Mouse (Mus musculus) MEL (cell line): ENCODE data around the gene Gm38655. TPM values are rescaled to one million over a fixed set of nuclear protein-coding genes. Genes with fewer than 3 reads are reported as not detected.
A peak's percentile ranks its signal among the peaks of the same experiment; 100 is the strongest.

Source experiments
- DNase-seq: peaks from one replicate; pipeline ENCODE4 v3.0.0; 2011; ENCODE audit warnings: low read depth, low spot score
- H3K27ac ChIP-seq: 2 replicates; pipeline ENCODE4 v1.5.1; 2012; ENCODE audit warnings: low read depth, mild to moderate bottlenecking, control low read depth, low read length, moderate library complexity; ENCODE audit not compliant: control insufficient read depth
- H3K27me3 ChIP-seq, 2 experiments: fragments of 150-350 bp in 1 of 2; sonication (generic) in 1 of 2; 2 replicates each; pipeline ENCODE4 v1.6.1; 2012; ENCODE audit warnings: low read length in 2 of 2, mild to moderate bottlenecking in 2 of 2, improper control_type of control experiment in 1 of 2, moderate library complexity in 1 of 2; ENCODE audit not compliant: insufficient read depth in 2 of 2, control insufficient read depth in 1 of 2
- H3K36me3 ChIP-seq, 2 experiments: 2 replicates each; pipeline ENCODE4 v1.6.1; 2012 to 2014; ENCODE audit warnings: low read length in 2 of 2, improper control_type of control experiment in 1 of 2, inconsistent platforms in 1 of 2, mild to moderate bottlenecking in 1 of 2; ENCODE audit not compliant: insufficient read depth in 2 of 2, control insufficient read depth in 1 of 2
- H3K4me1 ChIP-seq, 2 experiments: fragments of 150-350 bp in 1 of 2; sonication (generic) in 1 of 2; 2 replicates each; pipeline ENCODE4 v1.6.1; 2012; ENCODE audit warnings: low read length in 2 of 2, improper control_type of control experiment in 1 of 2, mild to moderate bottlenecking in 1 of 2; ENCODE audit not compliant: insufficient read depth in 2 of 2, control insufficient read depth in 1 of 2
- H3K4me3 ChIP-seq, 2 experiments: fragments of 150-350 bp in 1 of 2; sonication (generic) in 1 of 2; 2 replicates each; pipeline ENCODE4 v1.5.1; 2012; ENCODE audit warnings: low read depth in 2 of 2, low read length in 2 of 2, mild to moderate bottlenecking in 2 of 2, moderate library complexity in 2 of 2, control low read depth in 1 of 2, improper control_type of control experiment in 1 of 2; ENCODE audit not compliant: control insufficient read depth in 1 of 2, insufficient read depth in 1 of 2
- H3K79me2 ChIP-seq: 2 replicates; pipeline ENCODE4 v1.6.1; 2012; ENCODE audit warnings: mild to moderate bottlenecking, low read length, moderate library complexity; ENCODE audit not compliant: control insufficient read depth, poor library complexity, insufficient read depth
- H3K9ac ChIP-seq: 2 replicates; pipeline ENCODE4 v1.6.1; 2012; ENCODE audit warnings: low read depth, mild to moderate bottlenecking, control low read depth, low read length, moderate library complexity; ENCODE audit not compliant: control insufficient read depth, poor library complexity, severe bottlenecking
- H3K9me3 ChIP-seq: fragments of 150-350 bp; sonication (generic); replicated peaks from 2 replicates; pipeline ENCODE4 v1.6.1; 2012; ENCODE audit warnings: mild to moderate bottlenecking, low read length, improper control_type of control experiment, moderate library complexity; ENCODE audit not compliant: insufficient read depth
- BHLHE40 ChIP-seq: IDR thresholded peaks from 2 replicates; pipeline ENCODE4 v1.6.1; 2012; ENCODE audit warnings: low read depth, mild to moderate bottlenecking, inconsistent platforms, low read length, improper control_type of control experiment, borderline replicate concordance
- CHD1 ChIP-seq: IDR thresholded peaks from 2 replicates; pipeline ENCODE4 v1.6.1; 2012; ENCODE audit warnings: low read depth, mild to moderate bottlenecking, inconsistent platforms, low read length, improper control_type of control experiment
- CHD2 ChIP-seq: IDR thresholded peaks from 2 replicates; pipeline ENCODE4 v1.6.1; 2011; ENCODE audit warnings: low read length, improper control_type of control experiment
- CTCF ChIP-seq, 3 experiments: IDR thresholded peaks in 2 of 3; conservative IDR thresholded peaks in 1 of 3; 2 replicates each; pipeline ENCODE4 v1.5.1; 2011 to 2012; ENCODE audit warnings: low read length in 3 of 3, low read depth in 2 of 3, mild to moderate bottlenecking in 2 of 3, improper control_type of control experiment in 1 of 3, inconsistent platforms in 1 of 3, mixed read lengths in 1 of 3, moderate library complexity in 1 of 3; ENCODE audit not compliant: control insufficient read depth in 1 of 3, insufficient read depth in 1 of 3, poor library complexity in 1 of 3, severe bottlenecking in 1 of 3
- E2F4 ChIP-seq: IDR thresholded peaks from 2 replicates; pipeline ENCODE4 v1.6.1; 2011; ENCODE audit warnings: low read depth, low read length, improper control_type of control experiment, borderline replicate concordance
- ELF1 ChIP-seq: IDR thresholded peaks from 2 replicates; pipeline ENCODE4 v1.6.1; 2014; ENCODE audit warnings: low read depth, mild to moderate bottlenecking, inconsistent platforms, low read length, improper control_type of control experiment, moderate library complexity
- EP300 ChIP-seq, 2 experiments: IDR thresholded peaks; 2 replicates each; pipeline ENCODE4 v1.6.1; 2011; ENCODE audit warnings: improper control_type of control experiment in 2 of 2, low read length in 2 of 2, low read depth in 1 of 2, mild to moderate bottlenecking in 1 of 2
- ETS1 ChIP-seq: IDR thresholded peaks from 2 replicates; pipeline ENCODE4 v1.6.1; 2012; ENCODE audit warnings: low read depth, mild to moderate bottlenecking, inconsistent platforms, low read length, improper control_type of control experiment, moderate library complexity
- GABPA ChIP-seq: IDR thresholded peaks from 2 replicates; pipeline ENCODE4 v1.6.1; 2012; ENCODE audit warnings: low read depth, mild to moderate bottlenecking, inconsistent platforms, low read length, improper control_type of control experiment, moderate library complexity
- GATA1 ChIP-seq: IDR thresholded peaks from 2 replicates; pipeline ENCODE4 v1.6.1; 2011; ENCODE audit warnings: low read depth, low read length, improper control_type of control experiment
- HCFC1 ChIP-seq: IDR thresholded peaks from 2 replicates; pipeline ENCODE4 v1.6.1; 2012; ENCODE audit warnings: low read depth, mild to moderate bottlenecking, inconsistent platforms, low read length, improper control_type of control experiment, moderate library complexity
- JUND ChIP-seq: IDR thresholded peaks from 2 replicates; pipeline ENCODE4 v1.6.1; 2011; ENCODE audit warnings: low read depth, mild to moderate bottlenecking, improper control_type of control experiment, low read length
- KAT2A ChIP-seq: conservative IDR thresholded peaks from 2 replicates; pipeline ENCODE4 v1.6.1; 2012; ENCODE audit warnings: low read depth, low read length, improper control_type of control experiment, inconsistent platforms
- MAFK ChIP-seq: IDR thresholded peaks from 2 replicates; pipeline ENCODE4 v1.6.1; 2011; ENCODE audit warnings: low read depth, mild to moderate bottlenecking, low read length, improper control_type of control experiment, borderline replicate concordance
- MAX ChIP-seq: IDR thresholded peaks from 2 replicates; pipeline ENCODE4 v1.6.1; 2011; ENCODE audit warnings: low read length, improper control_type of control experiment
- MAZ ChIP-seq: IDR thresholded peaks from 2 replicates; pipeline ENCODE4 v1.6.1; 2012; ENCODE audit warnings: low read depth, mild to moderate bottlenecking, inconsistent platforms, low read length, improper control_type of control experiment
- MEF2A ChIP-seq: IDR thresholded peaks from 2 replicates; pipeline ENCODE4 v1.6.1; 2014; ENCODE audit warnings: low read depth, mild to moderate bottlenecking, inconsistent platforms, low read length, improper control_type of control experiment; ENCODE audit not compliant: poor library complexity, insufficient replicate concordance, severe bottlenecking; ENCODE audit errors: extremely low read depth
- MXI1 ChIP-seq: IDR thresholded peaks from 2 replicates; pipeline ENCODE4 v1.6.1; 2011; ENCODE audit warnings: mild to moderate bottlenecking, low read depth, low read length, improper control_type of control experiment
- MYB ChIP-seq: IDR thresholded peaks from 2 replicates; pipeline ENCODE4 v1.6.1; 2011; ENCODE audit warnings: mild to moderate bottlenecking, low read depth, low read length, improper control_type of control experiment
- MYC ChIP-seq: IDR thresholded peaks from 2 replicates; pipeline ENCODE4 v1.6.1; 2011; ENCODE audit warnings: low read depth, mild to moderate bottlenecking, low read length, improper control_type of control experiment, moderate library complexity
- NELFE ChIP-seq: IDR thresholded peaks from 2 replicates; pipeline ENCODE4 v1.6.1; 2011; ENCODE audit warnings: low read depth, low read length, improper control_type of control experiment
- NRF1 ChIP-seq: IDR thresholded peaks from 2 replicates; pipeline ENCODE4 v1.6.1; 2014; ENCODE audit warnings: low read depth, mild to moderate bottlenecking, inconsistent platforms, low read length, improper control_type of control experiment, moderate library complexity; ENCODE audit not compliant: poor library complexity, insufficient read depth, severe bottlenecking
- POLR2A ChIP-seq, 2 experiments: IDR thresholded peaks; 2 replicates each; pipeline ENCODE4 v1.6.1; 2011 to 2012; ENCODE audit warnings: low read length in 2 of 2, mild to moderate bottlenecking in 2 of 2, control low read depth in 1 of 2, improper control_type of control experiment in 1 of 2, low read depth in 1 of 2, moderate library complexity in 1 of 2; ENCODE audit not compliant: control insufficient read depth in 1 of 2, insufficient read depth in 1 of 2, poor library complexity in 1 of 2
- POLR2AphosphoS2 ChIP-seq: IDR thresholded peaks from 2 replicates; pipeline ENCODE4 v1.6.1; 2011; ENCODE audit warnings: low read length, improper control_type of control experiment
- POLR2AphosphoS5 ChIP-seq: IDR thresholded peaks from 2 replicates; pipeline ENCODE4 v1.6.1; 2012; ENCODE audit warnings: low read depth, borderline replicate concordance, mild to moderate bottlenecking, inconsistent platforms, low read length, moderate library complexity, mixed read lengths
- RAD21 ChIP-seq: IDR thresholded peaks from 2 replicates; pipeline ENCODE4 v1.6.1; 2011; ENCODE audit warnings: mild to moderate bottlenecking, low read depth, low read length, improper control_type of control experiment
- RCOR1 ChIP-seq: IDR thresholded peaks from 2 replicates; pipeline ENCODE4 v1.6.1; 2012; ENCODE audit warnings: low read depth, mild to moderate bottlenecking, inconsistent platforms, low read length, improper control_type of control experiment
- SIN3A ChIP-seq: IDR thresholded peaks from 2 replicates; pipeline ENCODE4 v1.6.1; 2012; ENCODE audit warnings: low read length, improper control_type of control experiment, inconsistent platforms
- SMC3 ChIP-seq: IDR thresholded peaks from 2 replicates; pipeline ENCODE4 v1.6.1; 2011; ENCODE audit warnings: low read depth, low read length, improper control_type of control experiment
- TAL1 ChIP-seq: IDR thresholded peaks from 2 replicates; pipeline ENCODE4 v1.6.1; 2012; ENCODE audit warnings: mild to moderate bottlenecking, inconsistent platforms, low read length, moderate library complexity, mixed read lengths
- TBP ChIP-seq: IDR thresholded peaks from 2 replicates; pipeline ENCODE4 v1.8.0; 2011; ENCODE audit warnings: low read depth, low read length, improper control_type of control experiment
- TCF12 ChIP-seq: IDR thresholded peaks from 2 replicates; pipeline ENCODE4 v1.6.1; 2014; ENCODE audit warnings: low read depth, mild to moderate bottlenecking, inconsistent platforms, low read length, improper control_type of control experiment, moderate library complexity
- UBTF ChIP-seq: IDR thresholded peaks from 2 replicates; pipeline ENCODE4 v1.6.1; 2012; ENCODE audit warnings: low read depth, mild to moderate bottlenecking, inconsistent platforms, low read length, improper control_type of control experiment, moderate library complexity, borderline replicate concordance; ENCODE audit not compliant: insufficient read depth
- USF1 ChIP-seq: IDR thresholded peaks from 2 replicates; pipeline ENCODE4 v1.6.1; 2014; ENCODE audit warnings: low read depth, mild to moderate bottlenecking, inconsistent platforms, low read length, improper control_type of control experiment, moderate library complexity
- USF2 ChIP-seq, 2 experiments: IDR thresholded peaks; 2 replicates each; pipeline ENCODE4 v1.6.1; 2011 to 2012; ENCODE audit warnings: improper control_type of control experiment in 2 of 2, low read length in 2 of 2, borderline replicate concordance in 1 of 2, inconsistent platforms in 1 of 2, low read depth in 1 of 2, mild to moderate bottlenecking in 1 of 2; ENCODE audit not compliant: insufficient read depth in 1 of 2
- ZC3H11A ChIP-seq: IDR thresholded peaks from 2 replicates; pipeline ENCODE4 v1.6.1; 2012; ENCODE audit warnings: low read depth, mild to moderate bottlenecking, inconsistent platforms, low read length, improper control_type of control experiment
- ZKSCAN1 ChIP-seq: IDR thresholded peaks from 2 replicates; pipeline ENCODE4 v1.6.1; 2012; ENCODE audit warnings: low read depth, mild to moderate bottlenecking, inconsistent platforms, low read length, improper control_type of control experiment, moderate library complexity
- ZNF384 ChIP-seq: IDR thresholded peaks from 2 replicates; pipeline ENCODE4 v1.6.1; 2012; ENCODE audit warnings: low read depth, mild to moderate bottlenecking, inconsistent platforms, low read length, improper control_type of control experiment
- polyA plus RNA-seq, 2 experiments: library from polyadenylated mRNA; stranded (reverse) in 1 of 2; unstranded in 1 of 2; fragments of >175 nt in 1 of 2; fragments of >200 nt in 1 of 2; gene quantifications; 2 replicates each; pipeline versions ENCODE4 v1.2.1 to v1.2.4; 2012; ENCODE audit warnings: low replicate concordance in 2 of 2, low read depth in 1 of 2; ENCODE audit not compliant: insufficient read length in 2 of 2, insufficient read depth in 1 of 2, missing spikeins in 1 of 2
- total RNA-seq: library from RNA; depleted of rRNA; stranded (reverse); fragments of 300-350 nt; gene quantifications from 2 replicates; pipeline ENCODE4 v1.2.3, GENCODE M21; 2012

The Gm38655 gene
- total and polyA plus RNA-seq, 3 experiments, result not detected

DNA sequence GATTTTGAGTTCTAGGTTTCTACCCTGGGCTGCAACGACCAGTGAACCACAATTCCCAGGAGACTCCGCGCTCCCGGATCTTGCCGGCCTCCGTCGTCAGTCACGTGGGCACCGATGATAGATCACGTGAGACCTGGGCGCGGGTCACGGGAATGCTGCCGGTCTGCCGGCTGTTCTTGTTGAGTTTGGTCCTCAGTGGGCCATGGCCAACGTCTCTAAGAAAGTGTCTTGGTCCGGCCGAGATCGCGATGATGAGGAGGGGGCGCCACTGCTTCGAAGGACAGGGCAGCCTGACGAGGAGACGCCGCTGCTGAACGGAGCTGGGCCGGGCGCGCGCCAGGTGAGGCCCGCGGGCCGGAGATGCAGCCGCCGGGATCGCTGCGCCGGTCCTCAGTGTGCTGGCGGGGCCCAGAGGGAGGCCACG lies 42.0 kb downstream of the Gm38655 start, which contains the start of gene Clcn7:
TSS of gene Clcn7 (plus strand) at position 117 of the 424 bp plus-strand sequence.
- no peaks in the 10 kb centered on the region for H3K9me3 ChIP-seq
- peak within 1 kb of the TSS; percentile 69 to 96 for H3K4me3 ChIP-seq
- no peaks in the 10 kb centered on the region for H3K27me3 ChIP-seq
- H3K9ac ChIP-seq, result peak within 1 kb of the TSS; percentile 91
- peaks cover 0 to 13% of the 10 kb centered on the region in 2 experiments; a peak in 2 of 4 replicates for H3K4me1 ChIP-seq
- peaks cover 20% of the 10 kb centered on the region for H3K79me2 ChIP-seq
- H3K27ac ChIP-seq, result peak within 1 kb of the TSS; percentile 22; the same call in 1 of the 2 replicates
- DNase-seq, result peak; percentile 91
- H3K36me3 ChIP-seq, result peaks cover 0 to 9% of the 10 kb centered on the region in 2 experiments; a peak in 2 of 4 replicates
- TF ChIP-seq MXI1, result peak; percentile 89
- no peak for TF ChIP-seq ZKSCAN1
- TF ChIP-seq CHD2, result no peak
- no peak for TF ChIP-seq UBTF
- TF ChIP-seq RCOR1, result no peak
- TF ChIP-seq POLR2AphosphoS5, result no peak
- peak; percentile 40; the same call in 1 of the 2 replicates for TF ChIP-seq TBP
- no peak for TF ChIP-seq ZNF384
- TF ChIP-seq MEF2A, result no peak
- no peak for TF ChIP-seq MYB
- TF ChIP-seq USF2 (IDR thresholded peaks at IDR 0.05; ENCODE audit: borderline replicate concordance in 1 of 2, insufficient read depth in 1 of 2, low read depth in 1 of 2, low read length in 2 of 2), result peak; percentile 97 to 100
- TF ChIP-seq NRF1, result 0 out of 2 replicates have a peak, but pooled peaks have one; percentile 35
- peak; percentile 91 for TF ChIP-seq BHLHE40
- TF ChIP-seq EP300 (IDR thresholded peaks at IDR 0.05; ENCODE audit: low read depth in 1 of 2, low read length in 2 of 2), result no peak
- TF ChIP-seq ELF1, result peak; percentile 57
- TF ChIP-seq JUND, result no peak
- no peak for TF ChIP-seq RAD21
- TF ChIP-seq KAT2A, result peak; percentile 94
- peak; percentile 49; the same call in 1 of the 2 replicates for TF ChIP-seq POLR2AphosphoS2
- TF ChIP-seq HCFC1, result peak; percentile 99
- TF ChIP-seq GATA1, result no peak
- no peak for TF ChIP-seq E2F4
- TF ChIP-seq POLR2A (IDR thresholded peaks at IDR 0.05; ENCODE audit: control insufficient read depth in 1 of 2, insufficient read depth in 1 of 2, low read depth in 1 of 2, low read length in 2 of 2, poor library complexity in 1 of 2), result peak; percentile 84 to 88
- TF ChIP-seq SIN3A, result peak; percentile 99
- TF ChIP-seq ETS1, result peak; percentile 52; the same call in 1 of the 2 replicates
- no peak for TF ChIP-seq GABPA
- peak; percentile 99 for TF ChIP-seq USF1
- no peak for TF ChIP-seq CTCF (IDR thresholded peaks at IDR 0.05 in 2 of 3, conservative IDR thresholded peaks at IDR 0.05 in 1 of 3; ENCODE audit: control insufficient read depth in 1 of 3, insufficient read depth in 1 of 3, low read depth in 2 of 3, low read length in 3 of 3, poor library complexity in 1 of 3, severe bottlenecking in 1 of 3)
- no peak for TF ChIP-seq SMC3
- TF ChIP-seq TAL1, result no peak
- TF ChIP-seq ZC3H11A, result no peak
- no peak for TF ChIP-seq MYC
- TF ChIP-seq MAX, result peak; percentile 97
- TF ChIP-seq NELFE, result peak; percentile 88
- TF ChIP-seq MAZ, result no peak
- TF ChIP-seq MAFK, result no peak
- TF ChIP-seq TCF12, result peak; percentile 49; the same call in 1 of the 2 replicates
- TF ChIP-seq CHD1, result no peak
